Mouse (Mus musculus) stomach, embryonic 16.5 days (tissue): ENCODE data around the gene Nlrp14. TPM values are rescaled to one million over a fixed set of nuclear protein-coding genes. Genes with fewer than 3 reads are reported as not detected.

Experiments used
- ATAC-seq: fragments of 200-750 bp; cut with Nextera tagmentation; 2 replicates; pipeline ENCODE4 v1.8.0; 2017; ENCODE audit warnings: moderate number of reproducible peaks, moderate TSS enrichment; ENCODE audit not compliant: insufficient read depth, low FRiP score
- H3K27ac ChIP-seq: fragments of 300-500 bp; sonication (generic); 2 replicates; pipeline ENCODE4 v1.5.1; 2014; ENCODE audit warnings: low read length
- H3K27me3 ChIP-seq: fragments of 300-500 bp; sonication (generic); 2 replicates; pipeline ENCODE4 v1.6.1; 2014; ENCODE audit warnings: low read length, control low read depth, mixed read lengths; ENCODE audit not compliant: control insufficient read depth, insufficient read depth
- H3K36me3 ChIP-seq: fragments of 300-500 bp; sonication (generic); 2 replicates; pipeline ENCODE4 v1.6.1; 2014; ENCODE audit warnings: low read length; ENCODE audit not compliant: control insufficient read depth, insufficient read depth
- H3K4me1 ChIP-seq: fragments of 300-500 bp; sonication (generic); 2 replicates; pipeline ENCODE4 v1.6.1; 2014; ENCODE audit warnings: low read length, control low read depth, mixed read lengths; ENCODE audit not compliant: control insufficient read depth, insufficient read depth
- H3K4me2 ChIP-seq: fragments of 300-500 bp; sonication (generic); 2 replicates; pipeline ENCODE4 v1.6.1; 2014; ENCODE audit warnings: low read depth, low read length, mixed read lengths
- H3K4me3 ChIP-seq: fragments of 300-500 bp; sonication (generic); replicated peaks from 2 replicates; pipeline ENCODE4 v1.5.1; 2014; ENCODE audit warnings: mild to moderate bottlenecking, low read length
- H3K9ac ChIP-seq: fragments of 300-500 bp; sonication (generic); 2 replicates; pipeline ENCODE4 v1.6.1; 2014; ENCODE audit warnings: low read length
- H3K9me3 ChIP-seq: fragments of 300-500 bp; sonication (generic); replicated peaks from 2 replicates; pipeline ENCODE4 v1.6.1; 2016; ENCODE audit warnings: low read length, control low read depth; ENCODE audit not compliant: control insufficient read depth
- WGBS: fragments of 180-500 bp; shearing (Covaris S2); extraction: QIAGEN DNeasy Blood & Tissue Kit; methylation state at CpG from one replicate; pipeline ENCODE4 v1.1.7; 2014; 5-methylcytosine and 5-hydroxymethylcytosine counted together
- polyA plus RNA-seq: library from polyadenylated mRNA; unstranded; fragments of >200 nt; fragmentation: Nextera tagmentation; extraction: Ambion mirVana; gene quantifications from 2 replicates; pipeline ENCODE4 v1.2.1, GENCODE M21; 2015

Nlrp14 gene
- polyA plus RNA-seq, 1 experiment from 2014 or later = not detected

DNA sequence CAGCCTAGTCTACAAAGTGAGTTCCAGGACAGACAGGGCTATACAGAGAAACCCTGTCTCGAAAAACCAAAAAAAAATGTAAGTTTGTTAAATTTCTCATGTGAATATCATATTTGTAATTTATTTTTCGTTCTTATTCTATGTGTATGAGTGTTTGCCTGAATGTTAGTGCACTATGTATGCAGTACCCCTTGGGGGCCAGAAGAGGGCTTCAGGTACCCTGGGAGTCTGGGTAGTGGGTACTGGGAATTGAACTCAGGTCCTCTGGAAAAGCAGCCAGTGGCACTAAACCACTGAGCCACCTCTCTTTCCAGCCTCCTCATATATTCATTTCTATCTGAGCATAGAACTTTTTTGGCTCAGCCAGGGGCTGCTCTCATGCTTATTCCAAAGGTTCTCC, 50.1 kb downstream of the Nlrp14 start:
- WGBS = 63% methylated on average over 2 of the region's 2 CpGs

DNA sequence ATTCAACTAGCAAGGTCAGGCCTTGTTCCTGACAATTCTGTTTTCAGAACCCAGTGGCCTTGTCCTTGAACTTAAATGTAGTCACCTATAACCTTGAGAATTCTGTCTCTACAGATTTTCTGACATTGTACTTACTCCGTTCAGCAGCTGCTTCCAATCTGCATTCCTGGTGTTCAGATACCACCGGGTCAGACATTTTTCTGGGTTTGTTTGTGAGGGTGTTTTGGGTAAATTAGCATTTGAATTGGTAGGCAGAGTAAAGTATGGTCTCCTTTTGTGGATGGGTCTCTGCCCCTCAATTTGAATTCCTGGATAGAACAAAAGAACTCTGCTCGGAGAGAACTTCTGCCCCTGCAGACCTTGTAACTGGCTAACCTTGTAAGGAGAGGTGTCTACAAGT, 70.1 kb downstream of the Nlrp14 start:
- H3K9me3 ChIP-seq = no peaks in the 10 kb centered on the region
- no peaks in the 10 kb centered on the region for H3K27me3 ChIP-seq
- WGBS = 54% methylated on average over 3 of the region's 3 CpGs
- H3K27ac ChIP-seq = no peak overlapping the region
- ATAC-seq = no peak
- H3K36me3 ChIP-seq = no peaks in the 10 kb centered on the region
- H3K9ac ChIP-seq = no peak overlapping the region
- H3K4me3 ChIP-seq = no peak overlapping the region
- no peak overlapping the region for H3K4me2 ChIP-seq
- no peaks in the 10 kb centered on the region for H3K4me1 ChIP-seq

More for the DNA sequence above, 50.1 kb downstream of the Nlrp14 start:
- H3K4me3 ChIP-seq = no peak overlapping the region
- no peak overlapping the region for H3K4me2 ChIP-seq
- no peak for ATAC-seq
- no peaks in the 10 kb centered on the region for H3K36me3 ChIP-seq
- H3K4me1 ChIP-seq = no peaks in the 10 kb centered on the region
- no peak overlapping the region for H3K27ac ChIP-seq
- H3K9ac ChIP-seq = no peak overlapping the region
- no peaks in the 10 kb centered on the region for H3K9me3 ChIP-seq
- H3K27me3 ChIP-seq = no peaks in the 10 kb centered on the region

DNA sequence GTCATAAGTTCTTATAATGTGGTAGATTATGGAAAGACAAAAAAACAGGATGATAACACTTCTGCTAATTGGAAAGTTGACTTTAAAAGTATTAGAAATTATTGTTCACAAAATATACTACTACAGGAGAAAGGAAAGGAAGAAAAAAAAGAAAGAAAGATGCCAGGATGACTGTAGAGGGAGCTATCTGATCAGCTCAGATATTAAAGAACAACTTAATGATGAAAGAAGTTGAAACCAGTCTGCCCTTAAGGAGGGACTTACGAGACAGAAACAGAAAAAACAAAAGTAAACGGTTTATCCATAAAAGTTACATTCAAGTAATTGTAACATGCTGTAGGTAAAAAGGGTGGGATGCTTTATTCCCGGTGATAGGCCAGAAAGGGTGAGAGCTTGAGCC, 70.7 kb downstream of the Nlrp14 start:
- Histone ChIP-seq H3K27me3 (no peaks in the 10 kb centered on the region), H3K4me2 (no peak overlapping the region), H3K9ac (no peak overlapping the region), H3K9me3 (no peaks in the 10 kb centered on the region), H3K4me1 (no peaks in the 10 kb centered on the region), H3K4me3 (no peak overlapping the region), H3K36me3 (no peaks in the 10 kb centered on the region), H3K27ac (no peak overlapping the region)
- no peak for ATAC-seq
- 72% methylated on average over 3 of the region's 3 CpGs for WGBS

DNA sequence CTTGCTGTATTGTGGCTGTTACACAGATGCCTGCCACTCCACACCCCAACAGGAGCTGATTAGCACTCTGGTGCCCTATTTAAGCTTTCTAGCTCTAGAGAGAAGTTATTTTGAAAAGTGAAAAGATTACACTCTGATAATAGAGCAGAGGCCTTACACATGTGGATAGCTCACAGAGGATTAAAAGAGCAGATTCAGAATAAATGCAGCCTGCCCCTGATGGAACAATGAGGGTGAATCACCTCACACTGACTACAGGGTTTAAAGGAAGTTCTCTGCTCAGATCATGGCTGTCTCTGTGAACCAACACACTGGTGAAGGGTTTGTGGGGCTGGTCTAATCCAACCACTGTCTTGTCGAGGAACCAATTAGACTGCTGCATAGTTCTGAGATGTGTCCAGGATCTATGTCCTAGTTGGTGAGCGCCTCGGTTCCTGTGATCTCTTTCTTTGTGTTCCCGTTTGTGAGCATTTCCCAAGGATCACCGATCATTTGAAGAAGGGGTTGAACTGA, 74.6 kb downstream of the Nlrp14 start:
- H3K4me2 ChIP-seq = no peak overlapping the region
- no peaks in the 10 kb centered on the region for H3K27me3 ChIP-seq
- H3K4me1 ChIP-seq = no peaks in the 10 kb centered on the region
- ATAC-seq = no peak
- H3K4me3 ChIP-seq = no peak overlapping the region
- no peak overlapping the region for H3K27ac ChIP-seq
- WGBS = 88% methylated on average over 5 of the region's 5 CpGs
- H3K9me3 ChIP-seq = no peaks in the 10 kb centered on the region
- H3K9ac ChIP-seq = no peak overlapping the region
- H3K36me3 ChIP-seq = no peaks in the 10 kb centered on the region

Other genes with a start within 250 kb of the Nlrp14 start
- gene Olfr709-ps1, start 234.8 kb upstream of the Nlrp14 start, polyA plus RNA-seq = not detected in 2 replicates
- gene Olfr710, start 218.7 kb upstream of the Nlrp14 start, polyA plus RNA-seq = not detected in 2 replicates
- gene Olfr6, start 203.1 kb upstream of the Nlrp14 start, polyA plus RNA-seq = not detected in 2 replicates
- not detected in 2 replicates for gene Olfr711, start 191.5 kb upstream of the Nlrp14 start, polyA plus RNA-seq
- not detected in 2 replicates for gene Olfr2, start 160.9 kb upstream of the Nlrp14 start, polyA plus RNA-seq
- gene Olfr713, start 135.8 kb upstream of the Nlrp14 start, polyA plus RNA-seq = not detected in 2 replicates
- gene Olfr714, start 96.0 kb upstream of the Nlrp14 start, polyA plus RNA-seq = not detected in 2 replicates
- not detected in 2 replicates for gene Olfr17, start 73.8 kb upstream of the Nlrp14 start, polyA plus RNA-seq
- gene Olfr715b, start 56.6 kb upstream of the Nlrp14 start, polyA plus RNA-seq = not detected in 2 replicates
- not detected in 2 replicates for gene Olfr715, start 35.9 kb upstream of the Nlrp14 start, polyA plus RNA-seq
- not detected in 2 replicates for gene Olfr716, start 28.7 kb upstream of the Nlrp14 start, polyA plus RNA-seq
- gene Rbmxl2, start 42.5 kb downstream of the Nlrp14 start, polyA plus RNA-seq = not detected in 2 replicates
- 1.9 and 2.3 TPM in 2 replicates for gene Syt9, start 203.7 kb downstream of the Nlrp14 start, polyA plus RNA-seq